ENCODE assay signal across 33 mouse cellular contexts in the genomic region with DNA sequence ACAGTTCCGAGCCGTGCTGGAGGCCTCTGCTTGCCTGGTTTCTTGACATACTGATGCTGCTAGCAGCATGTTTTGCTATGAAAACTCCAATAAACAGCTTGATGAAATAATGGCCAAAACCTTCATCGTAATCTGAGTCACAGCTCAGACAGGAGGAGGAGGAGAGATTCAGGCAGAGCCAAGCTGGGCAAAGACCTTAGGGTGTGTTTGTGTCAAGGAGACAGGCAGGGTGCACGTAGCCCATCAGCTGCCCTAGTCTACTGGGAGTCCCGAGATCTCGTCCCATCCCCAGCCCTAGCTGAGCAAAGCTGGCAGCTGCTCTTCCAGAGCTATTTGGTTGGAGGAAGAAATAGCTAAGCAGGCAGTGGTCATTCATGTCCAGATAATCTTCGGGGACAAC. TPM values are rescaled to one million over a fixed set of nuclear protein-coding genes. Genes with fewer than 3 reads are reported as not detected.
"Had no signal": no experiment of that assay in that cellular context is flagged by ENCODE, and none has a peak within 500 bp of the region (broad histone marks: within the 10 kb centered on the region; RNA-seq: fewer than 3 reads in every experiment).

No protein-coding gene starts in this region.

- H3K4me3 ChIP-seq: heart, adult 2 months; heart, embryonic 12.5 days; heart, embryonic 15.5 days; hindbrain, embryonic 13.5 days; hindbrain, embryonic 15.5 days; kidney, embryonic 15.5 days; limb, embryonic 13.5 days; limb, embryonic 15.5 days; liver, embryonic 12.5 days had no signal

- H3K27me3 ChIP-seq: heart, embryonic 12.5 days; heart, embryonic 15.5 days; hindbrain, embryonic 15.5 days; kidney, embryonic 15.5 days had no signal

- H3K9ac ChIP-seq: heart, embryonic 12.5 days; heart, embryonic 15.5 days; hindbrain, embryonic 13.5 days; hindbrain, embryonic 15.5 days; limb, embryonic 13.5 days; limb, embryonic 15.5 days; liver, embryonic 12.5 days; liver, embryonic 14.5 days had no signal

- H3K9me3 ChIP-seq: heart, embryonic 10.5 days; heart, embryonic 12.5 days; heart, embryonic 15.5 days; hindbrain, embryonic 13.5 days; hindbrain, embryonic 15.5 days; kidney, embryonic 15.5 days; limb, embryonic 13.5 days; limb, embryonic 15.5 days; liver, embryonic 12.5 days had no signal

- H3K27ac ChIP-seq: heart, adult 2 months; heart, embryonic 10.5 days; hindbrain, embryonic 13.5 days; hindbrain, embryonic 15.5 days; hindbrain, postnatal 0 days; kidney, postnatal 0 days; limb, embryonic 13.5 days; limb, embryonic 15.5 days; liver, embryonic 12.5 days; liver, embryonic 14.5 days had no signal

- ATAC-seq: hindbrain, postnatal 0 days; intestine, embryonic 16.5 days; liver, embryonic 12.5 days had no signal

- DNase-seq: gastrocnemius, postnatal 14 days; gastrocnemius, postnatal 36 days; heart, adult 11 months; heart, adult 2 months; heart, postnatal 14 days; heart, postnatal 36 days; kidney, adult 11 months; kidney, adult 2 months; kidney, adult 9 months; kidney, postnatal 14 days; kidney, postnatal 36 days; layer of hippocampus, postnatal 36 days; left cerebral cortex, postnatal 4 days had no signal

- H3K4me2 ChIP-seq: heart, embryonic 12.5 days; heart, embryonic 15.5 days; hindbrain, embryonic 13.5 days; hindbrain, embryonic 15.5 days; kidney, embryonic 15.5 days; limb, embryonic 13.5 days; limb, embryonic 15.5 days; liver, embryonic 12.5 days had no signal

RNA-seq across cellular contexts. Expression of gene Npb, which starts 2.6 kb away (rescaled TPM):
- total RNA-seq: gastrocnemius, adult 18-20 months; gastrocnemius, adult 8-10 months; gastrocnemius, postnatal 14 days; gastrocnemius, postnatal 36 days; heart, adult 2 months; heart, postnatal 14 days; heart, postnatal 36 days; hematopoietic stem cell, adult 5-6 weeks; left cerebral cortex, postnatal 10 days; left cerebral cortex, postnatal 25 days; liver, adult 2 months had no signal
- polyA plus RNA-seq: heart, adult 2 months; hindbrain, embryonic 11.5 days had no signal
